Mouse (Mus musculus): ENCODE data around the gene Lrrc20.
"Not testable (repeated sequence)": the region's sequence is repeated elsewhere in the genome, so short reads cannot be mapped to it uniquely, and the experiment has no call there.

Lrrc20 gene

GRCm38 (mm10) chr10:61475594-61476439 lies at the start of gene Lrrc20:
Gene Lrrc20, plus strand, starts transcription at chr10:61475801.
- peak; percentile 97 for DNase-seq (ENCODE audit: low read depth, low spot score)

- no peak for DNase-seq (ENCODE audit: low read depth, low spot score)
Measured at GRCm38 (mm10) chr10:61426251-61426757, 49.3 kb upstream of the Lrrc20 start.

- no peak for DNase-seq (ENCODE audit: low read depth, low spot score)
Measured at GRCm38 (mm10) chr10:61427951-61428350, 47.6 kb upstream of the Lrrc20 start.

- DNase-seq (ENCODE audit: low read depth, low spot score) = no peak
Measured at GRCm38 (mm10) chr10:61428416-61428815, 47.2 kb upstream of the Lrrc20 start.

- DNase-seq (ENCODE audit: low read depth, low spot score) = no peak
Measured at GRCm38 (mm10) chr10:61429043-61429442, 46.6 kb upstream of the Lrrc20 start.

GRCm38 (mm10) chr10:61431375-61431774 lies 44.2 kb upstream of the Lrrc20 start:
- DNase-seq (ENCODE audit: low read depth, low spot score) = no peak

- DNase-seq (ENCODE audit: low read depth, low spot score) = no peak
Measured at GRCm38 (mm10) chr10:61440202-61440800, 35.3 kb upstream of the Lrrc20 start.

GRCm38 (mm10) chr10:61443456-61443855 lies 32.1 kb upstream of the Lrrc20 start:
- DNase-seq (ENCODE audit: low read depth, low spot score) = peak; percentile 40

- no peak for DNase-seq (ENCODE audit: low read depth, low spot score)
Measured at GRCm38 (mm10) chr10:61443876-61444275, 31.7 kb upstream of the Lrrc20 start.

GRCm38 (mm10) chr10:61445016-61445415 lies 30.6 kb upstream of the Lrrc20 start:
- DNase-seq (ENCODE audit: low read depth, low spot score) = no peak

GRCm38 (mm10) chr10:61447581-61448353 lies 27.8 kb upstream of the Lrrc20 start:
- DNase-seq (ENCODE audit: low read depth, low spot score) = no peak

GRCm38 (mm10) chr10:61448834-61449233 lies 26.8 kb upstream of the Lrrc20 start:
- no peak for DNase-seq (ENCODE audit: low read depth, low spot score)

- DNase-seq (ENCODE audit: low read depth, low spot score) = no peak
Measured at GRCm38 (mm10) chr10:61451463-61451930, 24.1 kb upstream of the Lrrc20 start.

- no peak for DNase-seq (ENCODE audit: low read depth, low spot score)
Measured at GRCm38 (mm10) chr10:61451931-61452617, 23.5 kb upstream of the Lrrc20 start.

GRCm38 (mm10) chr10:61452645-61453044 lies 23.0 kb upstream of the Lrrc20 start, which contains the start of gene Eif4ebp2:
Gene Eif4ebp2, minus strand, starts transcription at chr10:61452661.
- DNase-seq (ENCODE audit: low read depth, low spot score) = peak; percentile 98

GRCm38 (mm10) chr10:61453171-61453570 lies 22.4 kb upstream of the Lrrc20 start:
- not testable (repeated sequence) for DNase-seq (ENCODE audit: low read depth, low spot score)

- DNase-seq (ENCODE audit: low read depth, low spot score) = no peak
Measured at GRCm38 (mm10) chr10:61457182-61457581, 18.4 kb upstream of the Lrrc20 start.

- no peak for DNase-seq (ENCODE audit: low read depth, low spot score)
Measured at GRCm38 (mm10) chr10:61465009-61465408, 10.6 kb upstream of the Lrrc20 start.

GRCm38 (mm10) chr10:61466242-61466641 lies 9.4 kb upstream of the Lrrc20 start:
- no peak for DNase-seq (ENCODE audit: low read depth, low spot score)

GRCm38 (mm10) chr10:61466873-61467272 lies 8.7 kb upstream of the Lrrc20 start:
- DNase-seq (ENCODE audit: low read depth, low spot score) = peak; percentile 60

GRCm38 (mm10) chr10:61468900-61469299 lies 6.7 kb upstream of the Lrrc20 start:
- DNase-seq (ENCODE audit: low read depth, low spot score) = no peak

Data from forelimb bud, embryonic 11.5 days (tissue).